Mouse (Mus musculus) neural tube, embryonic 15.5 days (tissue): ENCODE results near the gene Zbtb44. TPM values are rescaled to one million over a fixed set of nuclear protein-coding genes. Genes with fewer than 3 reads are reported as not detected.

Experiments used
- ATAC-seq: fragments of 200-750 bp; cut with Nextera tagmentation; 2 replicates; pipeline ENCODE4 v1.8.0; 2017; ENCODE audit warnings: mild to moderate bottlenecking, moderate TSS enrichment, moderate library complexity; ENCODE audit not compliant: low FRiP score
- H3K27ac ChIP-seq: fragments of 300-500 bp; sonication (generic); replicated peaks from 2 replicates; pipeline ENCODE4 v1.5.1; 2015; ENCODE audit warnings: mild to moderate bottlenecking, inconsistent platforms
- H3K27me3 ChIP-seq: fragments of 300-500 bp; sonication (generic); replicated peaks from 2 replicates; pipeline ENCODE4 v1.6.1; 2015; ENCODE audit warnings: inconsistent platforms
- H3K36me3 ChIP-seq: fragments of 300-500 bp; sonication (generic); 2 replicates; pipeline ENCODE4 v1.6.1; 2015; ENCODE audit warnings: inconsistent platforms
- H3K4me1 ChIP-seq: fragments of 300-500 bp; sonication (generic); 2 replicates; pipeline ENCODE4 v1.6.1; 2015; ENCODE audit warnings: inconsistent platforms
- H3K4me2 ChIP-seq: fragments of 300-500 bp; sonication (generic); 2 replicates; pipeline ENCODE4 v1.6.1; 2015; ENCODE audit warnings: inconsistent platforms, mild to moderate bottlenecking, moderate library complexity
- H3K4me3 ChIP-seq: fragments of 300-500 bp; sonication (generic); replicated peaks from 2 replicates; pipeline ENCODE4 v1.5.1; 2015; ENCODE audit warnings: mild to moderate bottlenecking, inconsistent platforms
- H3K9ac ChIP-seq: fragments of 300-500 bp; sonication (generic); replicated peaks from 2 replicates; pipeline ENCODE4 v1.6.1; 2015; ENCODE audit warnings: mild to moderate bottlenecking, inconsistent platforms
- H3K9me3 ChIP-seq: fragments of 300-500 bp; sonication (generic); replicated peaks from 2 replicates; pipeline ENCODE4 v1.6.1; 2016; ENCODE audit warnings: inconsistent platforms
- WGBS: fragments of 180-500 bp; shearing (Covaris S2); methylation state at CpG from one replicate; pipeline ENCODE4 v1.1.7; 2015; ENCODE audit warnings: mixed read lengths; 5-methylcytosine and 5-hydroxymethylcytosine counted together
- polyA plus RNA-seq: library from polyadenylated mRNA; unstranded; fragments of >200 nt; fragmentation: Nextera tagmentation; extraction: Ambion mirVana; gene quantifications from 2 replicates; pipeline ENCODE4 v1.2.1, GENCODE M21; 2015

Zbtb44 gene
- polyA plus RNA-seq, 1 experiment from 2014 or later = 3.5 TPM

DNA sequence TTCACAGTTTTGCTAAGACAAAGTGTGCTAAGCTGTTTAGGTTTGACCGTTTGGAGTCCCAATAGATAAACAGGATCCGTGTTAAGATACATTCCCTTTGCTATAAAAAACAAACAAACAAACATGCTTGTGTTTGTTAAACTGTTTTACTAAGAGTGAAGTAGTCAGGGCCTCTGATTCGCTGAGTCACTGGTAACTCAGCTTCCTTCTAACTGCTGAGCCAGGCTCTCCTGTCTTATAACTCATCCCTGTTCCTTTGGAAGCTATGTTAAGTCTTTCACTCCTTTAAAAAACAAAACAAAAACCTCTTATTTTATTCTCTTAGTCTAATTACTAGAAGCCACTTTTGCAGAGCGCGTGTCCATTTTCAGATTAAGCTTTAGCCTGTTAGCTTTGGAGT, 41.8 kb downstream of the Zbtb44 start:
- Histone ChIP-seq H3K9ac (no peak overlapping the region), H3K4me1 (no peaks in the 10 kb centered on the region), H3K4me2 (no peak overlapping the region), H3K36me3 (peaks cover 4% of the 10 kb centered on the region; the same call in 1 of the 2 replicates), H3K27ac (no peak overlapping the region), H3K9me3 (no peaks in the 10 kb centered on the region), H3K27me3 (no peaks in the 10 kb centered on the region), H3K4me3 (no peak overlapping the region)
- 92% methylated on average over 5 of the region's 5 CpGs for WGBS
- ATAC-seq = no peak

DNA sequence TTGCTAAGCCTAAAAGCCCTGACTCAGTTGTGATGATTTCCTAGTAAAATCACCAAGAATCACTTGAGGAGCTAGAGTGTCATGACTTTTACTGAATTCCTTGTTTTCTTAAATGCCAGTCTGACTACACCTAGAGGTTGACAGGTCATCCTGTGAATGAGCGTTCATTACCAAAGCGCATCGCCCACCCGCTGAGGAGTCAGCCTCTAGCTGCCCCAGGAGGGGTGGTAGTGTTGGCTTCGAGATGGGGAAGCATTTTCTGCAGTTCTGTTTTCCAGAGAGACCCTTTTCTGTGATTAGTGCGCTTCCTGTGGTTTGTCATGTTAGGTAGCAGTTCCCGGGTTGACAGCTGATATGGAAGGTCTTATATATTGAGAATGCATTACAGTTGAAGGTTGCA, 43.4 kb downstream of the Zbtb44 start:
- H3K27me3 ChIP-seq = no peaks in the 10 kb centered on the region
- H3K36me3 ChIP-seq = peaks cover under 1% of the 10 kb centered on the region; the same call in 1 of the 2 replicates
- no peak overlapping the region for H3K4me2 ChIP-seq
- H3K9ac ChIP-seq = no peak overlapping the region
- H3K4me3 ChIP-seq = no peak overlapping the region
- H3K4me1 ChIP-seq = no peaks in the 10 kb centered on the region
- H3K9me3 ChIP-seq = no peaks in the 10 kb centered on the region
- H3K27ac ChIP-seq = no peak overlapping the region
- no peak for ATAC-seq
- 76% methylated on average over 7 of the region's 7 CpGs for WGBS

- H3K4me1 ChIP-seq = no peaks in the 10 kb centered on the region
- no peaks in the 10 kb centered on the region for H3K27me3 ChIP-seq
- H3K36me3 ChIP-seq = no peaks in the 10 kb centered on the region
- H3K9me3 ChIP-seq = no peaks in the 10 kb centered on the region
- H3K4me3 ChIP-seq = no peak overlapping the region
- no peak overlapping the region for H3K27ac ChIP-seq
- 78% methylated on average over 10 of the region's 10 CpGs for WGBS
- no peak for ATAC-seq
- no peak overlapping the region for H3K4me2 ChIP-seq
- no peak overlapping the region for H3K9ac ChIP-seq
These were observed 44.4 kb downstream of the Zbtb44 start for GRCm38 (mm10) chr9:31074836-31075235.

DNA sequence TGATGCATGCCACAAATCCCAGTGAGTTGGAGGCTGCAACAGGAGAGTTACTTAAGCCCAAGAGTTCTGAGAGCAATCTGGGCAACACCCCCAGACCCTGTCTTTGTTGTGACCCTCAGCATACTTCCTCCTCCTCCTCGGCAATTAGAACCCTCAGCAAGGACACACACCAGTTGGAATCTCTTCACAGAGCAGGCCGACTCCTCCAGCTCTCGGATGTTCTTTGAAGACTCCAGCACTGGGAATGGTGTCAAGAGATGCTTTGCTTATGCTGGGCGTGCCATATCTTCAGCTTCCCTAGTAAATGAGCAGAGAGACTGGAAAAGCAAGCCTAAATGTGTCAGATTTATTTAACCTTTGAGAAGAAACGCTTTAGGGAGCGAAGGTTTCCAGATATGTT, 50.3 kb downstream of the Zbtb44 start:
- no peaks in the 10 kb centered on the region for H3K9me3 ChIP-seq
- peaks cover 5% of the 10 kb centered on the region; the same call in 1 of the 2 replicates for H3K4me1 ChIP-seq
- H3K27ac ChIP-seq = no peak overlapping the region
- H3K4me3 ChIP-seq = no peak overlapping the region
- H3K9ac ChIP-seq = no peak overlapping the region
- WGBS = 83% methylated on average over 6 of the region's 6 CpGs
- no peak for ATAC-seq
- no peaks in the 10 kb centered on the region for H3K36me3 ChIP-seq
- H3K4me2 ChIP-seq = no peak overlapping the region
- H3K27me3 ChIP-seq = no peaks in the 10 kb centered on the region

DNA sequence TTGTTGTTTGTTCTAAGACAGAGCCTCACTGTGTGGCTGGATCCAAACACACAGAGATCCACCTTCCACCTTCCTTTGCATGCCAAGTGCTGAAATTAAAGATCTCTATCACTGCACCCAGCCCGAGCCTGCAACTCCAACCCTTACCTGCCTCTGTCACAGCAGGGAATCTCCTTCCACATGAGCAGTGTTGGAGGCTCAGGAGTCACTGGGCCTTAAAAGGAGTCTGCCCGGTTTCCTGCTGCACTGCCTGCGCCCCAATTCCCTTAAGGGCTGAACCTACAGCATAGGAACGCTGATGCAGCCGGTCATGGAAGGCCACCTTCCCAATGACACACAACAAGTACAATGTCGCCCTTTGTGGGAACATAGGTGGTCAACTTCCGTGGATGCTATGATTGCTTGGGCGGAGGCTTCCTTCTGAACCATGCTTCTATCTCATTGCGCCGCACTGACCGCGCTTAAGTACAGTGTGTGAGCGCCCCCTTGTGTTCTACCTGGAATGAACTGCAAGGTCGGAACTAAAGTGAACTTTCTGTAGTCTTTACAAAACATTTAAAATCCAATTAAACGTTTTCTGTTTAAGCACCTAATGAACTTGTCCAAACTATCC, 51.7 kb downstream of the Zbtb44 start:
- Histone ChIP-seq H3K27ac (no peak overlapping the region), H3K4me2 (peak overlapping the region; percentile 60), H3K9me3 (no peaks in the 10 kb centered on the region), H3K4me1 (peaks cover 5% of the 10 kb centered on the region; the same call in 1 of the 2 replicates), H3K36me3 (no peaks in the 10 kb centered on the region), H3K9ac (peak overlapping the region; percentile 41), H3K27me3 (no peaks in the 10 kb centered on the region), H3K4me3 (peak overlapping the region; percentile 30)
- WGBS = 8% methylated on average over 15 of the region's 15 CpGs
- ATAC-seq = peak; percentile 74

DNA sequence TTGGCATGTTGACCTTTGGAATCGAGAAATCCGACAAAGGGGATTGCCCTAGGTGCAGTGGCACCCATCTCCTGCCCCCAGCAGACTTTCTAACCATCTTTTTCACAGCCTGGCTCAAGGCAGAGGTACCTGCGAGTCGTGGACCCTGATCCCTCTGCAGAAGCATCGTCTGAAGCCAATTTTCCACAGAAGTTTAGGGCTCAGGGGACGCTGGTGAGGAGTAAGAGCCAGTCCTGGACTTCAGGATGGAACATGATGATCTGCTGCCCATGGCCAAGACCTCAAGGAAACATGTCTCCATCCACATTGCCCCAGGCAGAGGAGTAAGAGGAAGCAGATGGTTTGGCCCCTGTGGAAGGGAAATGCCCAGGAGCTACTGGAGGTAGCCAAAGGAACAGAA, 52.3 kb downstream of the Zbtb44 start:
- Histone ChIP-seq H3K4me3 (no peak overlapping the region), H3K36me3 (no peaks in the 10 kb centered on the region), H3K9ac (no peak overlapping the region), H3K9me3 (no peaks in the 10 kb centered on the region), H3K27ac (no peak overlapping the region), H3K4me2 (no peak overlapping the region), H3K27me3 (no peaks in the 10 kb centered on the region), H3K4me1 (peaks cover 5% of the 10 kb centered on the region)
- 78% methylated on average over 6 of the region's 6 CpGs for WGBS
- no peak for ATAC-seq

- no peak overlapping the region for H3K9ac ChIP-seq
These were observed 55.1 kb downstream of the Zbtb44 start for GRCm38 (mm10) chr9:31085556-31085955.

DNA sequence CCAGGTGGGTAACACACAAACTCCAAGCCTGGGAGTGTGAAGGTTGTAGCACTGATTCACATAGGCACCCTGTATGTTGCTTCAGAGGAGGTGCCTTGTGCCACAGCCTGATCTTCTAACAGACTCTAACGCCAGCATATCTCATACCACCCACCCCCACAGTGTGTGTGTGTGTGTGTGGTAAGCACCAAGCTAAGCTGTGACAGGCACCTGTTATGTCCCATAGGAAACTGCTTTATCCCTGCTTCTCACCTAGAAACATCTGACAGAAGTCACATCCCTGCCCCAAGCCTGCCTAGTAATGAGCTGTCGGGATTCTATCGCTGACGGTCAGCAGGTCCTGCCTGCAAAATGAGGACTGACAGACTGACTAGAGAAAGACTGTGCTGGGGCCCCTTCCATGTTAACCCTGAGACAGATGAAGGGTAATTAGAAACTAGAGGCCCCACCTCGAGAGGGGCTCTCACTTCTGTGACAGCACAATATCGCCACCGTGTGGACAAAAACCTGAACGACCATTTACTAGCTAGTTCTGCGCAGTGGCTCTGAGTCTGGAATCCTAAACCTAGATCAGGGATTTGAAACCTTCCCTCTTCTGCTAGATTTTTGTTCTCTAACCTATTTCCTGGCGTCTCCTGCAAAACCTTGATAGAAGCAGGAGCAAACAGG, 55.8 kb downstream of the Zbtb44 start:
- Histone ChIP-seq H3K9ac (no peak overlapping the region), H3K9me3 (no peaks in the 10 kb centered on the region), H3K4me2 (no peak overlapping the region), H3K4me1 (peaks cover 5% of the 10 kb centered on the region), H3K36me3 (no peaks in the 10 kb centered on the region), H3K4me3 (no peak overlapping the region), H3K27me3 (no peaks in the 10 kb centered on the region), H3K27ac (no peak overlapping the region)
- ATAC-seq = no peak
- 13% methylated on average over 10 of the region's 10 CpGs for WGBS

More at GRCm38 (mm10) chr9:31085556-31085955, 55.1 kb downstream of the Zbtb44 start:
- no peak overlapping the region for H3K27ac ChIP-seq
- no peaks in the 10 kb centered on the region for H3K36me3 ChIP-seq
- no peak overlapping the region for H3K4me3 ChIP-seq
- H3K27me3 ChIP-seq = no peaks in the 10 kb centered on the region
- peaks cover 5% of the 10 kb centered on the region for H3K4me1 ChIP-seq
- no peak for ATAC-seq
- H3K9me3 ChIP-seq = no peaks in the 10 kb centered on the region
- WGBS = 82% methylated on average over 5 of the region's 5 CpGs
- no peak overlapping the region for H3K4me2 ChIP-seq

DNA sequence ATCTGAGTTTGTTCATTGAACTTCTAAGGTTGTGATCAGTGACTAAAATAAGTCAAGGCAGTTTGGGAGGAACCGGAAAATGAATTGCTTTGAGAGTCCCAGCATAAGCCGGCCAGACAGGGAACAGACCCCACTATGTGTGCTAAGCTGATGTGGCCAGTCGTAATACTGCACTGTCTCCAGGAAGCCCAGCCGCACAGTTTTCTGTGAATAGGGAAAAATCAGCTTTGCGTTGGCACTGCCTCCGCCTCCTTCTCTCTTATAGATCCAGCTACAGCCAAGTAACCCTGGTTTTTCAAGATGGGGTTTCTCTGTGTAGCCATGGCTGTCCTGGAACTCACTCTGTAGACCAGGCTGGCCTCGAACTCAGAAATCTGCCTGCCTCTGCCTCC, 56.3 kb downstream of the Zbtb44 start:
- Histone ChIP-seq H3K36me3 (no peaks in the 10 kb centered on the region), H3K4me3 (no peak overlapping the region), H3K4me2 (no peak overlapping the region), H3K9ac (no peak overlapping the region), H3K4me1 (peaks cover 5% of the 10 kb centered on the region), H3K9me3 (no peaks in the 10 kb centered on the region), H3K27ac (no peak overlapping the region), H3K27me3 (no peaks in the 10 kb centered on the region)
- WGBS = 87% methylated on average over 7 of the region's 7 CpGs
- no peak for ATAC-seq

DNA sequence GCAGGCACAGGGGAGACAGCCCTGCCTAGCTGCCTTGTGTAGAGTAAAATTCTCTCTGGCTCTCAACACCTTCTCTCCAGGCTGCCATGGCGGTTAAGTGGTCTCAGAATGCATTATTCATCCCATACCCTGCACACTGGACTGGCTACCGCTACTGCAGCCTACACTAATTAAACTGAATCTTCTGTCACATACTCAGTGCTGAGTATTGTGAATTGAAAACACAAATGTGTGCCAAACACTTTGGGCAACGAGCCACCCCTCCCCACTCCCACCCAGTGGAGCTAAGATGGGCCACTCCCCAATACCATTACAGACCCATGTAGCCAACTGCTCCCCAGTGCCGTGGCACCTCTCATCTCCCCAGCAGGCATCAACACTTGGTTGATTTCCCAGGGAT, 57.0 kb downstream of the Zbtb44 start:
- Histone ChIP-seq H3K4me3 (no peak overlapping the region), H3K4me1 (no peaks in the 10 kb centered on the region; the same call in 1 of the 2 replicates), H3K27me3 (no peaks in the 10 kb centered on the region), H3K4me2 (no peak overlapping the region), H3K27ac (no peak overlapping the region), H3K9ac (no peak overlapping the region), H3K36me3 (no peaks in the 10 kb centered on the region), H3K9me3 (no peaks in the 10 kb centered on the region)
- no peak for ATAC-seq
- WGBS = 72% methylated on average over 4 of the region's 4 CpGs

DNA sequence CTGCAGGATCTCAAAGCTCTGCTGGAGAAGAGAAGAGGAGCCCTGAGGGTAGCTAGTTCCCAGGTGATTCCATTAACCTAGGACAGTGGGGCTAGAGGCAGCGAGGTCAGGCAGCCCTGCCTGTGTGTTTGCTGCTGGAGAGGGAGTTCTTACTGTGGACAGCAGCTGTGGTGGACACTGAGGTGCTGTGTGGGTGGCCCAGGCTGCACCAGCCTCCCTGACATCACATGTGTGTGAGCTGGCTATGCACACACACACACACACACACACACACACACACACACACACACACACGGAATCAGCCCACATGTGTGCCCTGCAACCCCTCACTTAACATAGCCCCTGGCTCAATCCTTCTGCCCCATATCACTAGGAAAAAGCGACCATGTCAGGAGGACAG, 57.7 kb downstream of the Zbtb44 start:
- Histone ChIP-seq H3K36me3 (no peaks in the 10 kb centered on the region), H3K9ac (no peak overlapping the region), H3K4me2 (no peak overlapping the region), H3K27ac (no peak overlapping the region), H3K4me1 (no peaks in the 10 kb centered on the region; the same call in 1 of the 2 replicates), H3K27me3 (no peaks in the 10 kb centered on the region), H3K9me3 (no peaks in the 10 kb centered on the region), H3K4me3 (no peak overlapping the region)
- no peak for ATAC-seq
- WGBS = 70% methylated on average over 3 of the region's 3 CpGs

- no peaks in the 10 kb centered on the region for H3K36me3 ChIP-seq
- WGBS = 86% methylated on average over 4 of the region's 4 CpGs
- ATAC-seq = no peak
These were observed 58.4 kb downstream of the Zbtb44 start for GRCm38 (mm10) chr9:31088883-31089282.

More at GRCm38 (mm10) chr9:31088883-31089282, 58.4 kb downstream of the Zbtb44 start:
- Histone ChIP-seq H3K4me2 (no peak overlapping the region), H3K9ac (no peak overlapping the region), H3K9me3 (no peaks in the 10 kb centered on the region), H3K4me1 (no peaks in the 10 kb centered on the region; the same call in 1 of the 2 replicates), H3K4me3 (no peak overlapping the region), H3K27me3 (no peaks in the 10 kb centered on the region), H3K27ac (no peak overlapping the region)
